Mouse (Mus musculus): ENCODE data around the gene Cd164l2. TPM values are rescaled to one million over a fixed set of nuclear protein-coding genes. Genes with fewer than 3 reads are reported as not detected.

Cd164l2 gene
- not detected in 2 replicates for polyA plus RNA-seq (2011; ENCODE audit: insufficient read depth, insufficient read length, low replicate concordance, missing spikeins)

DNA sequence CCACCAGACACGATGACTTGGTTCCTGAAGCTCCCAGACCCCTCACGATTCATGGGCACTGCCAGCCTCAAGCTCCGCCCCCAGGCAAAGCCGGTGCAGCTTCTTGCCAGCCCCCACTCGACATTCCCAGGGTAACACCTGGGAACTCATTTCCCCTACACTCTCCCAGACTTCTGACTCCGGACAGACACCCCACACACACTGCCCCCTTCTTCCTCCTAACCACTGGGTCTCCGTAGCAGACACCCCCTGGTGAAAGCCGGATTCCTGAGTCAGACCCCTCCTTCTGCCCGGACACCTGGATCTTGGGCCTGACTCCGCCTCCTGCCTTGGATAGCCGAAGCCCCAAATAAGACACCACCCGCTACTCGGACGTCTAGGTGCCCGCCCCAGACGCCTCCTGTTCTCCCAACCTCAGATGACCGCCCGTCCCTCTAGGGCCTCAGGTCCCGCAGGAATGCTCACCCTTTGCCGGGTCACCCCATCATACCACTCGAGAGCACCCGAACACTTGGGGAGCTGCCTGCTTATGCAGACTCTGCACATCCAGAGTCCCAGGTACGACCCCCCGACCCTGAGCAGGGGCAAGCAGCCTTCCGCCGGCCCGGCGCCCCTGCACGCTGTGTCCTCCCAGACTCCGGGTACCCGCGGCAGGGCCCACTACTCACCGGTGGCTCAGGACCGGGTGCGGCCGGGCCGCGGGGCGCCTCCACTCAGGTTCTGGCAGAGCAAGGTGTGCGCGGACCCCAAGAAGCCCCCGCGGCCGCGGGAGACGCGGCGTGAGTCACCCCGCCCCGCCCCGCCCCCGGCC is at the start of gene Cd164l2, which contains the start of gene Gpr3:
TSS of gene Cd164l2 (plus strand) at position 381 of the 811 bp plus-strand sequence.
TSS of gene Gpr3 (minus strand) at position 786 of the 811 bp plus-strand sequence.
- 4% methylated on average over 52 of the region's 52 CpGs for WGBS
- H3K4me1 ChIP-seq (ENCODE audit: control insufficient read depth, insufficient read depth, low read length): peaks cover 3% of the 10 kb centered on the region
- H3K27ac ChIP-seq (ENCODE audit: control insufficient read depth, insufficient read depth, low read depth, low read length, poor library complexity): no peak within 1 kb of the TSS
- H3K4me3 ChIP-seq (replicated peaks; ENCODE audit: control insufficient read depth, low read depth, low read length): peak within 1 kb of the TSS; percentile 25
- TF ChIP-seq CTCF (IDR thresholded peaks at IDR 0.05; ENCODE audit: control insufficient read depth, insufficient read depth, low read length) (no peak), POLR2A (IDR thresholded peaks at IDR 0.05; ENCODE audit: borderline replicate concordance, control insufficient read depth, low read depth, low read length) (no peak)

DNA sequence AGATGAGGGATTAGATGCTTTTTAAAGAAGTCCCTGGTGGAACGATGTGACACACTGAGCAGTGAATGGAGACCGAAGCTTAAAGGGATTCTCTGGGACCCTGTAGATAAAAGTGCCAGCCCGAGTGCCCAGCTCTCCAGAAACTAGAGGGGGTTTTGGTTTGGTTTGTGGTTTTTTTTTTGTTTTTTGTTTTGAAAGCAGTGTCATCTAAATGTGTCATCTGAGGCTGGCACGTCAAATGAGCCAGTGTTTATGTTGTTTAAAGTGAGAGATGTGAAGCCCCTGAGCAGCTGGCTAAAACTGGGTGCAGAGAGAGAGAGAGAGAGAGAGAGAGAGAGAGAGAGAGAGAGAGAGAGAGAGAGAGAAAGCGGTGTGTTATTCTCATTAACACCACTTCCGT is 49.7 kb upstream of the Cd164l2 start:
- Histone ChIP-seq H3K4me3 (replicated peaks; ENCODE audit: control insufficient read depth, low read depth, low read length) (no peak overlapping the region), H3K4me1 (ENCODE audit: control insufficient read depth, insufficient read depth, low read length) (peaks cover 11% of the 10 kb centered on the region), H3K27ac (ENCODE audit: control insufficient read depth, insufficient read depth, low read depth, low read length, poor library complexity) (no peak overlapping the region)
- TF ChIP-seq CTCF (IDR thresholded peaks at IDR 0.05; ENCODE audit: control insufficient read depth, insufficient read depth, low read length) (no peak), POLR2A (IDR thresholded peaks at IDR 0.05; ENCODE audit: borderline replicate concordance, control insufficient read depth, low read depth, low read length) (no peak)
- 42% methylated on average over 6 of the region's 6 CpGs for WGBS

DNA sequence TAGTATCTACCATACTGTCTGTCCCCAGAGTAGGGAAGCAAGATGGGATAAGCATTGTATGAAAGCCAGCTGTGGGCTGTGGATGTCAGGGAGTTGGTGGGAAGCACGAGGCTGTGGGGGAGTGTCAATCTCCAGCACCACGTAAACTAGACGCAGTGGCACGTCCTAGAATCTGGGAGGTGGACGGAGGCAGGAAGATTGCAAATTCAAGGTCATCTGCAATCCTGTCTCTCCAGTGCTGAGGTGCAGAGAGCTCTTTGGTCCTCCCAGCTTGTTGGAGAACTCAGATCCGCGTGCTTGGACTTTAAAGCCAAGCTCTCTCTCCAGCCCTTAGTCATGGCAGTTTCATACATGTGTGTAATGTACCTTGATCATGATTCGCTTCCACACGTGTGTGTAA is 45.2 kb upstream of the Cd164l2 start:
- TF ChIP-seq CTCF (IDR thresholded peaks at IDR 0.05; ENCODE audit: control insufficient read depth, insufficient read depth, low read length): no peak
- no peak for TF ChIP-seq POLR2A (IDR thresholded peaks at IDR 0.05; ENCODE audit: borderline replicate concordance, control insufficient read depth, low read depth, low read length)
- Histone ChIP-seq H3K4me3 (replicated peaks; ENCODE audit: control insufficient read depth, low read depth, low read length) (no peak overlapping the region), H3K4me1 (ENCODE audit: control insufficient read depth, insufficient read depth, low read length) (peaks cover 13% of the 10 kb centered on the region), H3K27ac (ENCODE audit: control insufficient read depth, insufficient read depth, low read depth, low read length, poor library complexity) (0 out of 2 replicates have a peak overlapping the region, but pooled peaks have one; percentile 0)
- WGBS: 79% methylated on average over 9 of the region's 9 CpGs

DNA sequence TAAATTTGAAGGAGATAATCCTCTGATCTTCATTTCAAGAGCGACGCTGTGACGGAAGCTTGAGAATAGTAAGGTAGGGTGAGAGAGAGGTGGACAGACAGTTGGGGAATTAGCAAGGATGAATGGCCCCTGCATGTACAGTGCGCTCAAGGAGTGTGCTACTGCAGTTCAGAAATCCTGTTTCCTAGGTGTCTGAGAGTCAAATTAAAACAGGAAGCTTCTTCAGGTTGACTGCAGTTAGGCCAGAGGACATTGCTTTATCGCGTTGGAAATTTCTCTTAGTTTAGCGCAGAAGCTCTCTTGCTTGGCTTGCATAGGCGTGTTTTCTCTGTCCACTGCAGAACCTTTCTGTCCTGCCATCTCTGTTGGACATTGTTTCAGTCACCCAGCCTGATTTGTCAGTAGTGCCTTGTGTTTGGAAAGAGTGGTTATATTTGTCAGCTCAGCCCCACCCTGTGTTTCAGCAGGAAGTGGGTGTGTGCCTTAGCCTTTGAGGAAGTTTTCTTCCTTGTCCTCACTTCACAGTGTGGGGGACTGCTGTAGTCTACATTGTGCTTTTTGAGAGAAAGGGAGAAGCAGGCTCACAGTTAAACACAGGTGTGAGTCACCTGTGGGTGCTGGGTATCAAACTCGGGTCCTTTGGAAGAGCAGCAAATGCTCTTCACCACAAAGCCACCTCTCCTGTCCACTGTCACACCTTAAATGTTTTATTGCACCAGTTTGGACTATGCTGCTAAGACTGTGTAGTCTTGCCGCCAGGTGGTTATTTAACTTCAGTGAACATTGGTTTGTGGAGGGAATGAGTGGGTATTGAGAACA is 42.5 kb upstream of the Cd164l2 start:
- 17% methylated on average over 10 of the region's 10 CpGs for WGBS
- TF ChIP-seq POLR2A (IDR thresholded peaks at IDR 0.05; ENCODE audit: borderline replicate concordance, control insufficient read depth, low read depth, low read length) (no peak), CTCF (IDR thresholded peaks at IDR 0.05; ENCODE audit: control insufficient read depth, insufficient read depth, low read length) (no peak)
- peaks cover 16% of the 10 kb centered on the region for H3K4me1 ChIP-seq (ENCODE audit: control insufficient read depth, insufficient read depth, low read length)
- peak overlapping the region; percentile 20 for H3K4me3 ChIP-seq (replicated peaks; ENCODE audit: control insufficient read depth, low read depth, low read length)
- H3K27ac ChIP-seq (ENCODE audit: control insufficient read depth, insufficient read depth, low read depth, low read length, poor library complexity): peak overlapping the region; percentile 95

DNA sequence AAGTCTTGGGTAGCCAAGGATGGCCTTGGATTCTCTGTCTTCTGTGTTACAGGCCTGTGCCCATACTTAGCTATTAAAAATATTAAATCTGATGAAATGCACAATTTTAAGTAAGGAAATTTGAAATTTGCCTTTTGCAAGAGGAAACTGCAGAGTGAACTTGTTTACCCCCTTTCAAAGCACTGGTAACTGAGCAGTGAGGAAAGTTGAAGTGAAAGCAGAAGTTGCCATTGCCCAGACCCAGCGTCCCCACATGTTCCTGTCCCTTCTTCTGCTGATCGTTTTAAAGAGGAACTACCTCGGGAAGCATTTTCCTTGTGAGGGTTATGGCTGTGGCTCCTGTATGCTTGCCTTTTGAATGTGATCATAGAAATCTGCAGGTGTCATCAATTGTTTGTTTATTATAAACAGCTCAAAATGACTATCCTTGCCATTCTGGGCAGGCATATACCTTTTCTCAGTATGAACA is 41.8 kb upstream of the Cd164l2 start:
- H3K4me1 ChIP-seq (ENCODE audit: control insufficient read depth, insufficient read depth, low read length): peaks cover 17% of the 10 kb centered on the region
- no peak overlapping the region for H3K4me3 ChIP-seq (replicated peaks; ENCODE audit: control insufficient read depth, low read depth, low read length)
- WGBS: 1% methylated on average over 3 of the region's 3 CpGs
- TF ChIP-seq CTCF (IDR thresholded peaks at IDR 0.05; ENCODE audit: control insufficient read depth, insufficient read depth, low read length) (no peak), POLR2A (IDR thresholded peaks at IDR 0.05; ENCODE audit: borderline replicate concordance, control insufficient read depth, low read depth, low read length) (no peak)
- H3K27ac ChIP-seq (ENCODE audit: control insufficient read depth, insufficient read depth, low read depth, low read length, poor library complexity): peak overlapping the region; percentile 95; the same call in 1 of the 2 replicates

DNA sequence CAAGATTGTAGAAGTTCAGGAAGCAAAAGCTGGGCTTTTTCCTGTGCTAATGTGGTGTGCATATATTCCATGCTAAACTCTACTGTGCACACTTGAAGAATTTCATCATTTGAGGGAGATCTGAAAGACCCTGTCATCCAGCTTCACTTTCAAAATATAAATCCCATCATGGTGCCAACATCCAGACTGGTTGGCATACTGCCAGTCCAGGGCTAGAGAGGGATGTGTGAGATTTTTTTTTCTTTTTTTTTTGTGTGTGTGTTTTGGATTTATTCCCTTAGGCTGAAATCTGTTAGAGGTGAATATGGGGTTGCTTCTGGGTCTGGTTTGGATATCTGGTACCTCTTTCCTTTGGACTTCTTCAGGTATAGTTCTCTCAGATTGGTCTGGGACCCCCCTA is 41.3 kb upstream of the Cd164l2 start:
- H3K27ac ChIP-seq (ENCODE audit: control insufficient read depth, insufficient read depth, low read depth, low read length, poor library complexity): peak overlapping the region; percentile 95; the same call in 1 of the 2 replicates
- no peak overlapping the region for H3K4me3 ChIP-seq (replicated peaks; ENCODE audit: control insufficient read depth, low read depth, low read length)
- TF ChIP-seq POLR2A (IDR thresholded peaks at IDR 0.05; ENCODE audit: borderline replicate concordance, control insufficient read depth, low read depth, low read length): no peak
- no peak for TF ChIP-seq CTCF (IDR thresholded peaks at IDR 0.05; ENCODE audit: control insufficient read depth, insufficient read depth, low read length)
- H3K4me1 ChIP-seq (ENCODE audit: control insufficient read depth, insufficient read depth, low read length): peaks cover 18% of the 10 kb centered on the region

DNA sequence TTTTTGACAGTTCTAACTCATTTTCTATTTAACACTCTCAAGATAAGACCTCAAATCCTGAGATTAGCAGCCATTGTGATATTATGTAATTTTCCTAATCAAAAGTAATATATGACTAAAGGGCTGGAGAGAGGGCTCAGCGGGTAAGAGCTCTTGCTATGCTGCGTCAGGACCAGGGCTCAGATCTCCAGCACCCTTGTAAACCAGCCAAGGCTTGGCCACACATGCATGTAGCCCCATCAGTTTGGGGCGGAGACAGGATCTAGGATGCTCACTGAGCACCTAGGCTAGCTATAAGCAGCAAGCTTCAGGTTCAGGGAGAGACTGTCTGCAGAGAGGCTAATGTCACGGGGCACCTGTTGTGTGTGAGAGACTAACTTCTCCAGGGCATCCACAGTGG is 39.5 kb upstream of the Cd164l2 start:
- Histone ChIP-seq H3K4me1 (ENCODE audit: control insufficient read depth, insufficient read depth, low read length) (peaks cover 19% of the 10 kb centered on the region), H3K4me3 (replicated peaks; ENCODE audit: control insufficient read depth, low read depth, low read length) (no peak overlapping the region), H3K27ac (ENCODE audit: control insufficient read depth, insufficient read depth, low read depth, low read length, poor library complexity) (peak overlapping the region; percentile 42)
- WGBS: 79% methylated on average over 4 of the region's 4 CpGs
- TF ChIP-seq CTCF (IDR thresholded peaks at IDR 0.05; ENCODE audit: control insufficient read depth, insufficient read depth, low read length) (no peak), POLR2A (IDR thresholded peaks at IDR 0.05; ENCODE audit: borderline replicate concordance, control insufficient read depth, low read depth, low read length) (no peak)

DNA sequence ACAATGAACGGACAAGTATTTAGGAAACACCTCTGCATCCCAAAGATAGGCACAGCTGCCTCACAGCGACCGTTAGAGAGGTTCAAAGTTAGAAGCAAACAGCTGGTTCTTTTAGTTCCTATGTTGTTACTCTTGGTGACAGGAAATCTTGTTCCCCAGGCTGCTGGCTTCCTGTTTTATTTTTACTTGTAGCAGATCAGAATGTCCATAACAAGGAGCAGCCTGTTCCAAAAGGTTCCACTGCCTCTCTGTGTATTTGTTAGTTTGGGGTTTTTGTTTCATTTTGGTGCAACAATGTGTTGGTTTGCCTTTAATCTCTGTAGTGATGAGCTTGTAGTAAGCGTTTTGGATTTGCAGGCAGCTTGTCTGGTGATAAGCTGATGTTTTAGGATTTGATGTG is 37.6 kb upstream of the Cd164l2 start:
- 1% methylated on average over 4 of the region's 4 CpGs for WGBS
- peaks cover 26% of the 10 kb centered on the region for H3K4me1 ChIP-seq (ENCODE audit: control insufficient read depth, insufficient read depth, low read length)
- H3K27ac ChIP-seq (ENCODE audit: control insufficient read depth, insufficient read depth, low read depth, low read length, poor library complexity): peak overlapping the region; percentile 79; the same call in 1 of the 2 replicates
- no peak overlapping the region for H3K4me3 ChIP-seq (replicated peaks; ENCODE audit: control insufficient read depth, low read depth, low read length)
- no peak for TF ChIP-seq CTCF (IDR thresholded peaks at IDR 0.05; ENCODE audit: control insufficient read depth, insufficient read depth, low read length)
- no peak for TF ChIP-seq POLR2A (IDR thresholded peaks at IDR 0.05; ENCODE audit: borderline replicate concordance, control insufficient read depth, low read depth, low read length)

All from bone marrow, adult 2 months (tissue).